13 mouse cellular contexts compared by ENCODE assay signal in the genomic region with DNA sequence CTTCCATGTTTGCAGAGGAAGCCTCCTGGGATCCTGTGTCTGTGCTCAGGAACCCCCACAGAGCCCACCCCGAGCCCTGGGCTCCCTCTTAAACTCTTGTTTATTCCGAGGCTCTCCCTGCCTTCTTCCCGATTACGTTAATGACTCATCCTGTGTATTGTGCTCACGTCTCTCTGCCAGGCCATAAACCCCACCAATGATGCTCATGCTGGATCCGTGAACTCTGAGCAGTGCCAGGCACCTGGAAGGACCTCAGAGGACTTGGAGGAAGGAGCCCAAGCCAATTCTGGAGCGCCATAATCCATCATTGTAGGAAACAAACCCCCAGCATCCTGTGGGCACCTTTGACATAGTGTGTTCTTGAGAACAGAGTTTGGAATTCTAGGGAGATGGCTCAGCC.
"Had no signal": no experiment of that assay in that cellular context is flagged by ENCODE, and none has a peak within 500 bp of the region (broad histone marks: within the 10 kb centered on the region; RNA-seq: fewer than 3 reads in every experiment).

No protein-coding gene starts in this region.

- H3K4me3 ChIP-seq: limb, embryonic 12.5 days; midbrain, embryonic 12.5 days; neural tube, embryonic 13.5 days had no signal

- ATAC-seq: intestine, embryonic 16.5 days; midbrain, embryonic 16.5 days had no signal

- H3K4me2 ChIP-seq: limb, embryonic 12.5 days; lung, embryonic 14.5 days; midbrain, embryonic 12.5 days; neural tube, embryonic 13.5 days had no signal

- H3K27ac ChIP-seq: limb, embryonic 12.5 days; liver, embryonic 14.5 days; midbrain, embryonic 12.5 days; neural tube, embryonic 13.5 days had no signal

- H3K9ac ChIP-seq: limb, embryonic 12.5 days; liver, embryonic 14.5 days; lung, embryonic 14.5 days; midbrain, embryonic 12.5 days; neural tube, embryonic 13.5 days had no signal

- H3K36me3 ChIP-seq: midbrain, embryonic 12.5 days; neural tube, embryonic 13.5 days had no signal

- H3K27me3 ChIP-seq: limb, embryonic 12.5 days; midbrain, embryonic 12.5 days; neural tube, embryonic 13.5 days had no signal

- H3K9me3 ChIP-seq: limb, embryonic 12.5 days; midbrain, embryonic 12.5 days; neural tube, embryonic 13.5 days had no signal

- DNase-seq: kidney, adult 2 months; layer of hippocampus, adult 9-11 months; layer of hippocampus, postnatal 36 days; liver; lung, embryonic 14.5 days; retina, postnatal 1 day; thymus, postnatal 4 days had no signal
